Mouse (Mus musculus) MEL (cell line): ENCODE measurements around the gene Pax8. TPM values are rescaled to one million over a fixed set of nuclear protein-coding genes. Genes with fewer than 3 reads are reported as not detected.

Experiments
- DNase-seq: peaks from one replicate; pipeline ENCODE4 v3.0.0; 2011; ENCODE audit warnings: low read depth, low spot score
- H3K27ac ChIP-seq: 2 replicates; pipeline ENCODE4 v1.5.1; 2012; ENCODE audit warnings: low read depth, mild to moderate bottlenecking, control low read depth, low read length, moderate library complexity; ENCODE audit not compliant: control insufficient read depth
- H3K27me3 ChIP-seq, 2 experiments: fragments of 150-350 bp in 1 of 2; sonication (generic) in 1 of 2; 2 replicates each; pipeline ENCODE4 v1.6.1; 2012; ENCODE audit warnings: low read length in 2 of 2, mild to moderate bottlenecking in 2 of 2, improper control_type of control experiment in 1 of 2, moderate library complexity in 1 of 2; ENCODE audit not compliant: insufficient read depth in 2 of 2, control insufficient read depth in 1 of 2
- H3K36me3 ChIP-seq, 2 experiments: 2 replicates each; pipeline ENCODE4 v1.6.1; 2012 to 2014; ENCODE audit warnings: low read length in 2 of 2, improper control_type of control experiment in 1 of 2, inconsistent platforms in 1 of 2, mild to moderate bottlenecking in 1 of 2; ENCODE audit not compliant: insufficient read depth in 2 of 2, control insufficient read depth in 1 of 2
- H3K4me1 ChIP-seq, 2 experiments: fragments of 150-350 bp in 1 of 2; sonication (generic) in 1 of 2; 2 replicates each; pipeline ENCODE4 v1.6.1; 2012; ENCODE audit warnings: low read length in 2 of 2, improper control_type of control experiment in 1 of 2, mild to moderate bottlenecking in 1 of 2; ENCODE audit not compliant: insufficient read depth in 2 of 2, control insufficient read depth in 1 of 2
- H3K4me3 ChIP-seq, 2 experiments: fragments of 150-350 bp in 1 of 2; sonication (generic) in 1 of 2; 2 replicates each; pipeline ENCODE4 v1.5.1; 2012; ENCODE audit warnings: low read depth in 2 of 2, low read length in 2 of 2, mild to moderate bottlenecking in 2 of 2, moderate library complexity in 2 of 2, control low read depth in 1 of 2, improper control_type of control experiment in 1 of 2; ENCODE audit not compliant: control insufficient read depth in 1 of 2, insufficient read depth in 1 of 2
- H3K79me2 ChIP-seq: 2 replicates; pipeline ENCODE4 v1.6.1; 2012; ENCODE audit warnings: mild to moderate bottlenecking, low read length, moderate library complexity; ENCODE audit not compliant: control insufficient read depth, poor library complexity, insufficient read depth
- H3K9ac ChIP-seq: 2 replicates; pipeline ENCODE4 v1.6.1; 2012; ENCODE audit warnings: low read depth, mild to moderate bottlenecking, control low read depth, low read length, moderate library complexity; ENCODE audit not compliant: control insufficient read depth, poor library complexity, severe bottlenecking
- H3K9me3 ChIP-seq: fragments of 150-350 bp; sonication (generic); replicated peaks from 2 replicates; pipeline ENCODE4 v1.6.1; 2012; ENCODE audit warnings: mild to moderate bottlenecking, low read length, improper control_type of control experiment, moderate library complexity; ENCODE audit not compliant: insufficient read depth
- E2F4 ChIP-seq: IDR thresholded peaks from 2 replicates; pipeline ENCODE4 v1.6.1; 2011; ENCODE audit warnings: low read depth, low read length, improper control_type of control experiment, borderline replicate concordance
- EP300 ChIP-seq, 2 experiments: IDR thresholded peaks; 2 replicates each; pipeline ENCODE4 v1.6.1; 2011; ENCODE audit warnings: improper control_type of control experiment in 2 of 2, low read length in 2 of 2, low read depth in 1 of 2, mild to moderate bottlenecking in 1 of 2
- ETS1 ChIP-seq: IDR thresholded peaks from 2 replicates; pipeline ENCODE4 v1.6.1; 2012; ENCODE audit warnings: low read depth, mild to moderate bottlenecking, inconsistent platforms, low read length, improper control_type of control experiment, moderate library complexity
- GABPA ChIP-seq: IDR thresholded peaks from 2 replicates; pipeline ENCODE4 v1.6.1; 2012; ENCODE audit warnings: low read depth, mild to moderate bottlenecking, inconsistent platforms, low read length, improper control_type of control experiment, moderate library complexity
- GATA1 ChIP-seq: IDR thresholded peaks from 2 replicates; pipeline ENCODE4 v1.6.1; 2011; ENCODE audit warnings: low read depth, low read length, improper control_type of control experiment
- JUND ChIP-seq: IDR thresholded peaks from 2 replicates; pipeline ENCODE4 v1.6.1; 2011; ENCODE audit warnings: low read depth, mild to moderate bottlenecking, improper control_type of control experiment, low read length
- KAT2A ChIP-seq: conservative IDR thresholded peaks from 2 replicates; pipeline ENCODE4 v1.6.1; 2012; ENCODE audit warnings: low read depth, low read length, improper control_type of control experiment, inconsistent platforms
- MAFK ChIP-seq: IDR thresholded peaks from 2 replicates; pipeline ENCODE4 v1.6.1; 2011; ENCODE audit warnings: low read depth, mild to moderate bottlenecking, low read length, improper control_type of control experiment, borderline replicate concordance
- MAZ ChIP-seq: IDR thresholded peaks from 2 replicates; pipeline ENCODE4 v1.6.1; 2012; ENCODE audit warnings: low read depth, mild to moderate bottlenecking, inconsistent platforms, low read length, improper control_type of control experiment
- MEF2A ChIP-seq: IDR thresholded peaks from 2 replicates; pipeline ENCODE4 v1.6.1; 2014; ENCODE audit warnings: low read depth, mild to moderate bottlenecking, inconsistent platforms, low read length, improper control_type of control experiment; ENCODE audit not compliant: poor library complexity, insufficient replicate concordance, severe bottlenecking; ENCODE audit errors: extremely low read depth
- MXI1 ChIP-seq: IDR thresholded peaks from 2 replicates; pipeline ENCODE4 v1.6.1; 2011; ENCODE audit warnings: mild to moderate bottlenecking, low read depth, low read length, improper control_type of control experiment
- MYB ChIP-seq: IDR thresholded peaks from 2 replicates; pipeline ENCODE4 v1.6.1; 2011; ENCODE audit warnings: mild to moderate bottlenecking, low read depth, low read length, improper control_type of control experiment
- MYC ChIP-seq: IDR thresholded peaks from 2 replicates; pipeline ENCODE4 v1.6.1; 2011; ENCODE audit warnings: low read depth, mild to moderate bottlenecking, low read length, improper control_type of control experiment, moderate library complexity
- NELFE ChIP-seq: IDR thresholded peaks from 2 replicates; pipeline ENCODE4 v1.6.1; 2011; ENCODE audit warnings: low read depth, low read length, improper control_type of control experiment
- NRF1 ChIP-seq: IDR thresholded peaks from 2 replicates; pipeline ENCODE4 v1.6.1; 2014; ENCODE audit warnings: low read depth, mild to moderate bottlenecking, inconsistent platforms, low read length, improper control_type of control experiment, moderate library complexity; ENCODE audit not compliant: poor library complexity, insufficient read depth, severe bottlenecking
- POLR2A ChIP-seq, 2 experiments: IDR thresholded peaks; 2 replicates each; pipeline ENCODE4 v1.6.1; 2011 to 2012; ENCODE audit warnings: low read length in 2 of 2, mild to moderate bottlenecking in 2 of 2, control low read depth in 1 of 2, improper control_type of control experiment in 1 of 2, low read depth in 1 of 2, moderate library complexity in 1 of 2; ENCODE audit not compliant: control insufficient read depth in 1 of 2, insufficient read depth in 1 of 2, poor library complexity in 1 of 2
- POLR2AphosphoS2 ChIP-seq: IDR thresholded peaks from 2 replicates; pipeline ENCODE4 v1.6.1; 2011; ENCODE audit warnings: low read length, improper control_type of control experiment
- POLR2AphosphoS5 ChIP-seq: IDR thresholded peaks from 2 replicates; pipeline ENCODE4 v1.6.1; 2012; ENCODE audit warnings: low read depth, borderline replicate concordance, mild to moderate bottlenecking, inconsistent platforms, low read length, moderate library complexity, mixed read lengths
- RCOR1 ChIP-seq: IDR thresholded peaks from 2 replicates; pipeline ENCODE4 v1.6.1; 2012; ENCODE audit warnings: low read depth, mild to moderate bottlenecking, inconsistent platforms, low read length, improper control_type of control experiment
- TAL1 ChIP-seq: IDR thresholded peaks from 2 replicates; pipeline ENCODE4 v1.6.1; 2012; ENCODE audit warnings: mild to moderate bottlenecking, inconsistent platforms, low read length, moderate library complexity, mixed read lengths
- TBP ChIP-seq: IDR thresholded peaks from 2 replicates; pipeline ENCODE4 v1.8.0; 2011; ENCODE audit warnings: low read depth, low read length, improper control_type of control experiment
- TCF12 ChIP-seq: IDR thresholded peaks from 2 replicates; pipeline ENCODE4 v1.6.1; 2014; ENCODE audit warnings: low read depth, mild to moderate bottlenecking, inconsistent platforms, low read length, improper control_type of control experiment, moderate library complexity
- USF1 ChIP-seq: IDR thresholded peaks from 2 replicates; pipeline ENCODE4 v1.6.1; 2014; ENCODE audit warnings: low read depth, mild to moderate bottlenecking, inconsistent platforms, low read length, improper control_type of control experiment, moderate library complexity
- ZKSCAN1 ChIP-seq: IDR thresholded peaks from 2 replicates; pipeline ENCODE4 v1.6.1; 2012; ENCODE audit warnings: low read depth, mild to moderate bottlenecking, inconsistent platforms, low read length, improper control_type of control experiment, moderate library complexity
- polyA plus RNA-seq, 2 experiments: library from polyadenylated mRNA; stranded (reverse) in 1 of 2; unstranded in 1 of 2; fragments of >175 nt in 1 of 2; fragments of >200 nt in 1 of 2; gene quantifications; 2 replicates each; pipeline versions ENCODE4 v1.2.1 to v1.2.4; 2012; ENCODE audit warnings: low replicate concordance in 2 of 2, low read depth in 1 of 2; ENCODE audit not compliant: insufficient read length in 2 of 2, insufficient read depth in 1 of 2, missing spikeins in 1 of 2
- total RNA-seq: library from RNA; depleted of rRNA; stranded (reverse); fragments of 300-350 nt; gene quantifications from 2 replicates; pipeline ENCODE4 v1.2.3, GENCODE M21; 2012

Gene Pax8
- total and polyA plus RNA-seq, 3 experiments: not detected

GRCm38 (mm10) chr2:24507359-24507758 lies 32.0 kb upstream of the Pax8 start:
- TF ChIP-seq JUND: no peak
- no peak for TF ChIP-seq EP300 (IDR thresholded peaks at IDR 0.05; ENCODE audit: low read depth in 1 of 2, low read length in 2 of 2)
- no peak for TF ChIP-seq MAFK
- no peak for TF ChIP-seq POLR2AphosphoS5
- TF ChIP-seq ZKSCAN1: no peak
- TF ChIP-seq GABPA: no peak
- TF ChIP-seq MYB: no peak
- TF ChIP-seq RCOR1: no peak
- TF ChIP-seq MAZ: no peak
- TF ChIP-seq POLR2A (IDR thresholded peaks at IDR 0.05; ENCODE audit: control insufficient read depth in 1 of 2, insufficient read depth in 1 of 2, low read depth in 1 of 2, low read length in 2 of 2, poor library complexity in 1 of 2): no peak
- TF ChIP-seq GATA1: no peak
- no peak for TF ChIP-seq KAT2A
- no peak for TF ChIP-seq NRF1
- no peak for TF ChIP-seq TCF12
- no peak for TF ChIP-seq MEF2A
- no peak for TF ChIP-seq ETS1
- TF ChIP-seq MXI1: no peak
- no peak for TF ChIP-seq USF1
- TF ChIP-seq TBP: no peak
- DNase-seq: no peak
- no peaks in the 10 kb centered on the region for H3K79me2 ChIP-seq

DNA sequence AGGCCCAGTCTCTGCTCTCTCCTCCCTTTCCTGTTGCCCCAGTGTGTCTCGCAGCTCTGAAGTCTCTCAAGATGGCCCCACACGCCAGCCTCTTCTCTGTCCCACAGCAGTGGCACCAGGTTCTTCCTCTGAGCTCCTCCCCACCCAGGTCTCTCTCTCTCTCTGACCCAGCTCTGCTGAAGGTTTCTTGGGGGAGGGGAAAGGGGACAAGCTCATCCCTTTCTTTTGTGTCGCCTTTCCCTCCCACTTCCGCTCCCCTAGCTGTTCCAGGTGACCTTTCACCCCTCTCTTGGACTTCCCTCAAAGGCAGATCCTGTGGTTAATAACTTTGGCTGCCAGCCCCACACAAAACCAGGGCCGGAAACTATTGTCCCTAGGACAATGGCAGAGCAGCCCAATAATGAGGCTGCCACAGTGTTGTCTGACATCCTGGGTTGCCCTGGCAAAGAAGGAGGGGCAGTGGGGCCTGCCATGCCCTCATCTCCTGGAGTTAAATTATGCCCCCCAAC lies 27.6 kb upstream of the Pax8 start:
- Histone ChIP-seq H3K79me2 (no peaks in the 10 kb centered on the region), H3K4me3 (no peak overlapping the region), H3K9ac (no peak overlapping the region), H3K36me3 (no peaks in the 10 kb centered on the region), H3K27ac (no peak overlapping the region), H3K9me3 (no peaks in the 10 kb centered on the region), H3K27me3 (no peaks in the 10 kb centered on the region), H3K4me1 (no peaks in the 10 kb centered on the region)
- no peak for DNase-seq
- TF ChIP-seq TAL1: no peak
- TF ChIP-seq E2F4: no peak
- TF ChIP-seq POLR2AphosphoS2: no peak
- no peak for TF ChIP-seq NELFE
- TF ChIP-seq ETS1: no peak
- TF ChIP-seq MYC: no peak

More at GRCm38 (mm10) chr2:24507359-24507758, 32.0 kb upstream of the Pax8 start:
- no peak overlapping the region for H3K9ac ChIP-seq
- H3K27me3 ChIP-seq: no peaks in the 10 kb centered on the region
- no peaks in the 10 kb centered on the region for H3K36me3 ChIP-seq
- H3K9me3 ChIP-seq: no peaks in the 10 kb centered on the region
- no peaks in the 10 kb centered on the region for H3K4me1 ChIP-seq
- H3K27ac ChIP-seq: no peak overlapping the region
- no peak overlapping the region for H3K4me3 ChIP-seq
